ENCODE assay signal across 8 mouse cellular contexts in genomic region chr19:41980819-41981594, GRCm38 (mm10). TPM values are rescaled to one million over a fixed set of nuclear protein-coding genes. Genes with fewer than 3 reads are reported as not detected.
DNase-seq lines count a peak whose midpoint lies in the region; ATAC-seq and TF ChIP-seq lines count a peak whose summit lies in the region.

Gene Mms19, minus strand, starts transcription at chr19:41981157.

- no peaks in the 10 kb centered on the region for H3K36me3 ChIP-seq in hindbrain, postnatal 0 days (ENCODE audit: insufficient read depth, low read length)

- peak within 1 kb of the TSS; percentile 93 for H3K27ac ChIP-seq in gastrocnemius, adult 2 months
- peak within 1 kb of the TSS; percentile 79 for H3K27ac ChIP-seq in hindbrain, postnatal 0 days
- H3K27ac ChIP-seq in left cerebral cortex, adult 2 months = peak within 1 kb of the TSS; percentile 89

- under 1% methylated on average over 43 of the region's 68 CpGs for WGBS in hindbrain, postnatal 0 days

- H3K27me3 ChIP-seq in hindbrain, postnatal 0 days (ENCODE audit: insufficient read depth, low read length) = no peaks in the 10 kb centered on the region

- peak; percentile 97 for DNase-seq in WW6 (ENCODE audit: low read depth, low spot score)
- DNase-seq in cerebellum, postnatal 4 days (ENCODE audit: low spot score in 2 of 2) = peak; percentile 92 to 97
- peak; percentile 99 for DNase-seq in gastrocnemius, adult 2 months
- DNase-seq in hindbrain, postnatal 0 days (ENCODE audit: low spot score) = peak; percentile 99
- peak; percentile 98 for DNase-seq in left cerebral cortex, adult 2 months (ENCODE audit: extremely low spot score in 1 of 2, low spot score in 2 of 2)
- peak; percentile 97 to 99 for DNase-seq in right cerebral cortex, adult 2 months (ENCODE audit: low spot score in 2 of 2)
- peak; percentile 99 for DNase-seq in urinary bladder, postnatal 14 days (ENCODE audit: low spot score)

- peaks cover 3% of the 10 kb centered on the region; the same call in 1 of the 2 replicates for H3K4me1 ChIP-seq in hindbrain, postnatal 0 days (ENCODE audit: insufficient read depth, low read length)

- ATAC-seq in hindbrain, postnatal 0 days = peak; percentile 96
- ATAC-seq in megakaryocyte, adult 5-6 weeks (ENCODE audit: poor library complexity, severe bottlenecking) = peak; percentile 80

- peak within 1 kb of the TSS; percentile 64 for H3K9ac ChIP-seq in hindbrain, postnatal 0 days (replicated peaks; ENCODE audit: low read length)

- peak within 1 kb of the TSS; percentile 93 for H3K4me2 ChIP-seq in hindbrain, postnatal 0 days (ENCODE audit: low read depth, low read length)

- peak within 1 kb of the TSS; percentile 92 for H3K4me3 ChIP-seq in gastrocnemius, adult 2 months
- H3K4me3 ChIP-seq in hindbrain, postnatal 0 days (ENCODE audit: low read length) = peak within 1 kb of the TSS; percentile 73
- H3K4me3 ChIP-seq in left cerebral cortex, adult 2 months = peak within 1 kb of the TSS; percentile 74

- intact Hi-C loops in gastrocnemius, adult 2 months (cut with DNase I) = loop anchor here (2.0 to 5.0 kb wide), 2 partner anchors 46 to 49 kb away; partner anchors contain the start of genes Exosc1 and Zdhhc16
- intact Hi-C loops in left cerebral cortex, adult 2 months (cut with DNase I) = loop anchor here (2.0 kb wide), 1 partner anchor 46 kb away; no protein-coding TSS in a partner anchor

- no peaks in the 10 kb centered on the region for H3K9me3 ChIP-seq in hindbrain, postnatal 0 days (ENCODE audit: low read length)

- peak; percentile 44 for TF ChIP-seq CTCF in gastrocnemius, adult 2 months (IDR thresholded peaks at IDR 0.05)
- TF ChIP-seq CTCF in hindbrain, postnatal 0 days (IDR thresholded peaks at IDR 0.05; ENCODE audit: low read depth) = peak; percentile 36; the same call in 1 of the 2 replicates
- TF ChIP-seq CTCF in left cerebral cortex, adult 2 months (IDR thresholded peaks at IDR 0.05) = peak; percentile 8

RNA-seq across cellular contexts. Expression of gene Mms19, which starts in this region (rescaled TPM):
- total RNA-seq in gastrocnemius, adult 2 months (2021) = 10 to 100 TPM in 1 of 2 experiments, 1 to 10 TPM in 1; 8.8 to 10.5 TPM
- 54.8 and 66.1 TPM in 2 replicates for total RNA-seq in hindbrain, postnatal 0 days (2014; rRNA removed)
- polyA plus RNA-seq in hindbrain, postnatal 0 days (2015; fragmentation: Nextera tagmentation; extraction: Ambion mirVana) = 25.9 and 28.8 TPM in 2 replicates
- total RNA-seq in left cerebral cortex, adult 2 months (2021) = 10 to 100 TPM; 34.7 to 38.2 TPM
- total RNA-seq in megakaryocyte, adult 5-6 weeks (2015) = 18.5 and 24.7 TPM in 2 replicates
- total RNA-seq in megakaryocyte, adult 5-6 weeks (2017) = 21.7 and 33.8 TPM in 2 replicates

Comparison
In these comparisons a context has a peak if more than half of its experiments do, and no peak if none do; other contexts are left out.
1. Peak in every context shown above with its lines: DNase-seq, ATAC-seq, H3K4me3 ChIP-seq and H3K27ac ChIP-seq.